Mouse (Mus musculus) brain, embryonic 14.5 days (tissue): ENCODE data around the gene Kifc1. TPM values are rescaled to one million over a fixed set of nuclear protein-coding genes. Genes with fewer than 3 reads are reported as not detected.
"Not testable (repeated sequence)": the region's sequence is repeated elsewhere in the genome, so short reads cannot be mapped to it uniquely, and the experiment has no call there.

Experiments
- DNase-seq: peaks from one replicate; pipeline ENCODE4 v3.0.0-alpha.2; 2011; ENCODE audit warnings: low read depth
- CTCF ChIP-seq: fragments of 200-500 bp; IDR thresholded peaks from 2 replicates; pipeline ENCODE4 v1.5.1; 2012; ENCODE audit warnings: inconsistent platforms, mild to moderate bottlenecking, moderate library complexity, borderline replicate concordance; ENCODE audit not compliant: insufficient read depth, insufficient read length; ENCODE audit errors: extremely low read depth
- POLR2A ChIP-seq: fragments of 200-500 bp; IDR thresholded peaks from 2 replicates; pipeline ENCODE4 v1.6.1; 2012; ENCODE audit warnings: mild to moderate bottlenecking, inconsistent platforms, borderline replicate concordance; ENCODE audit not compliant: poor library complexity, insufficient read depth, insufficient read length, severe bottlenecking; ENCODE audit errors: extremely low read depth
- polyA plus RNA-seq: library from polyadenylated mRNA; depleted of rRNA; stranded (reverse); fragments of >200 nt; gene quantifications from 2 replicates; pipeline ENCODE4 v1.2.3, GENCODE M21; 2012

Gene Kifc1
- polyA plus RNA-seq, 1 experiment: 18.5 TPM

GRCm38 (mm10) chr17:33909869-33910250, 19.4 kb upstream of the Kifc1 start:
- DNase-seq: no peak
- TF ChIP-seq POLR2A: no peak
- TF ChIP-seq CTCF: no peak

DNA sequence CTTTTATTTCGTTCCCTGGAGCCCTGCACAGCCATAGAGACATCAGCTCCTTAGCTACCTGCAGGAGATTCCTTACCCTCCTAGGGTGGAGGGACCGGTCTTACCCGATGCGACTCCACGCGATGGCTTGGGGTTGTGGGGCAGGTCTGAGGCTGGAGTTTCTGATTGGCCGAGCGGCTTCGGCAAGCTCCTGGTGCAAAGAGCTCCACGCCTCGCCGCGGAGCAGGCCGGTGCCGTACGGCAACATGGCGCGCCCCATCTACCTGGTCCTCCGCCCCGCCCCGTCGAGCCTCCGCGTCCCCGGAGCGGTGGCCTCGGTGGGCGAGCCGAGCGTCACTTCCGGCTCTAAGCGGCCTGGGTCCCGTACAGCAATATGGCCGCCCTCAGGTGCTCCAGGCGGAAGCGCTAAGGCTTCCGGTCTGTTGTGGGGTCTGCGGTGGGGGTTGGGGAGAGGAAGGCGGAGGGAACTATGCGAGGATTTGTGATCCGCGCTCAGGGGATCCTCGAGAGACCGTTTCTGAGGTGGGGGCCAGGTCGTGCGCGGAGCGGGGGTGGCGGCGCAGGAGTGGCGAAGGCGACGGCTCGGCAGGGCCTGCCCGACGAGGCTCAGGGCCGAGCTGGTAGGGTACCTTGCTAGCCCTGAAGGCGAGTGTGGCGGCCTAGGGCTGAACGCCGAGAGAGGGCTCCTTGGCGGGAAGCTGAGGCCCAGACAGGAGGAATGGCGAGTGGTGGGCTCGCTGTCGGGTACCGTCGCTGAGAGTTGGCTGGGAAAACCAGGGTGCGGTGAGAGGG, 18.8 kb upstream of the Kifc1 start, which contains the start of gene Daxx:
Gene Daxx (plus strand): TSS at position 338 of the 792 bp plus-strand sequence.
- peak; percentile 100 for DNase-seq
- TF ChIP-seq POLR2A (peak; percentile 61; the same call in 1 of the 2 replicates), CTCF (no peak)

DNA sequence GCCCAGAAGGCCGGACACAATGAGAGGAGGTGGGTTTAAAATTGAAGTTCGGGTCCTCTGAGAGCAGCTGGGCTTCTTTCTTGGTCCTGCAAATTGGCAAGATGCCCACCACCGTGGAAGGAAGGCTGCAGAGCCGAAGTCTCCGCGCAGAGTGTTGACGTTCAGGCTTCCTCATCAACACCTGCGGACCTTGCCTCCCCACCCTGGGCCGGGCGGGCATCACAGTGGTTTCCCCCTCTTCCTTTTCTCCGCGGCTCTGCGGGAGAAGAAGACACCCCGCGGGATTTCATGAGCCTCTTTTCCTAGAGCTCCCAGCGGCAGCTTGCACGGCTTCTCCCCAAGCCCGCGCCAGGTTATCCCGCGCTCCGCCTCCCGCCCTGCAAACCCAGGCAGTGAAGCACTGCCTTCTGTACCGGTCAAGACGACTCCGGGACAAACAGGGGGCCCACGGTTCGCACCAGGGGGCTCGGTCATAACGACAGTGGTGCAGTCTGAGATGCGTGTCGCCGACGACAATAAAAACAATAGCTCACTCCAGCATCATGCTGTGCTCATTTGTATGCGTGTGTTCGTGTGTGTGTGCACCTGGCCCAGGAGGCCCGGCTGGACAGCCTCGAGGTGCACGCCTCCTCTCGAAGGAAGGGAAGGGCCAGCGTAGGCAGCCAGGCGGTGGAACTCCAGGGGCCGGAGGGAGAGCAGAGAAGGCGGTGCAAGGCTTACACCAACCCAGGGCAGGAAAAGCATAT, 18.0 kb upstream of the Kifc1 start:
- TF ChIP-seq CTCF (no peak), POLR2A (no peak)

GRCm38 (mm10) chr17:33904835-33905234, 14.4 kb upstream of the Kifc1 start, which contains the start of gene Platr17:
Gene Platr17, plus strand, starts transcription at chr17:33905135.
- not testable (repeated sequence) for DNase-seq

More for the DNA sequence above, 18.0 kb upstream of the Kifc1 start:
- DNase-seq: peak; percentile 76

DNA sequence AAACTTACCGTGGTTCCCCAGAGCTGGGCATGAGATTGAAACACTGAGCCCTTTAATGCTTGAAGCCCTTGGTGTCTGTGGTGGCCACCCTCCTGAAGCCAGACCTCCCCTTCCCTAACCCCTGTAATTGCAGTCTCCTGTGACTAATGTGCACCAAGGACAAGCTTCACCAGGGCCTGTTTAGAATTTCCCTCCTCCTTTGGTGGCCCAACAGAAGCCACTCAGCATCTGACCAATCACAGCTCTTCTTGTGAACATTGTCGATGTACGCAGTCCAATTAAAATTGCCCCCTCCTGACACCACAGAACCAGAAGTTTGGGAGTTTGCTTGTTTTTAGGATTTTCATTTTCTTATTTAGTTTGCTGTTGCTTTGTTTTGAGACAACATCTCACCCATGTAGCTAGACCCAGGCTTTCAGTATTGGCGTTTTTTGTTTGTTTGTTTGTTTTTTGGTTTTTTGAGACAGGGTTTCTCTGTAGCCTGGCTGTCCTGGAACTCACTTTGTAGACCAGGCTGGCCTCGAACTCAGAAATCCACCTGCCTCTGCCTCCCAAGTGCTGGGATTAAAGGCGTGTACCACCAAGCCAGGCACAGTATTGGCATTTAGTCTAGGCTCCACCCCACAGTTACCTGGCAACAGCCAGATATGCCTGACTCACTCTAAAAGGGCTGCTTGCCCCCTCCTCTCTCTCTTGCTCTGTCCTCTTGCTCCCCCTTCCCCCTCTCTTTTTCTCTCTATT, 13.6 kb upstream of the Kifc1 start:
- not testable (repeated sequence) for DNase-seq

DNA sequence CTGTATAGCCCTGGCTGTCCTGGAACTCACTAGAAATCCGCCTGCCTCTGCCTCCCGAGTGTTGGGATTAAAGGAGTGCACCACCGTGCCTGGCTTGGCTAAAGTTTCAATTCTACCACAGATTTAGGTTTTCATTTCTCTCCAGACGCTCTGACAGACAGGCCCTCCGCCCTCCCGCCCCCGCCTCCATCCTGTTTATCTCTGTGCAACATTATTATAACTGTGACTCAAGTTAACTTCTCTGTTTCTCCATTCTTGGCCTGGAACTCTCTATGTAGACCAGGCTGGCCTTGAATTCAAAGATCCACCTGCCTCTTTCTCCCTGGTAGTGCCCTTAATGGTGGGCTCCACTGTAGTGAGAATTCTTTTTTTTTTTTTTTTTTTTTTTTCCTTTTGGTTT, 12.0 kb upstream of the Kifc1 start:
- TF ChIP-seq CTCF: no peak
- TF ChIP-seq POLR2A: no peak
- no peak for DNase-seq

GRCm38 (mm10) chr17:33902079-33902478, 11.6 kb upstream of the Kifc1 start:
- TF ChIP-seq POLR2A (no peak), CTCF (no peak)
- no peak for DNase-seq

DNA sequence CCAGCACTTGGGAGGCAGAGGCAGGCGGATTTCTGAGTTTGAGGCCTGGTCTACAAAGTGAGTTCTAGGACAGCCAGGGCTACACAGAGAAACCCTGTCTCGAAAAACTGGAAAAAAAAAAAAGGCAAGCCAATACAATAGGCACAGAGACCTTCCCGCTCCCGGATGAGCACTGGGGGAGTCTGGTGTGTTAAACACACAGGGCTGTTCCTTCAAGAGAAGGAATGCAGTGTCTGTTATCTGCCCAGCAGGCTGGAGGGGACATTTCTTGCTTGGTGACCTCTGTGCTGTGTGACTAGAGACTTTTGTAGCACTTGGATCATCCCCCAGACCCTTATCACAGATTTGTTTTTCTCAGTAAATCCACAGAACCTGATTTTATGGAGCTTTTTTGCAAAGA, 11.2 kb upstream of the Kifc1 start:
- TF ChIP-seq POLR2A: no peak
- no peak for TF ChIP-seq CTCF
- DNase-seq: no peak

- no peak for DNase-seq
- TF ChIP-seq POLR2A: no peak
- TF ChIP-seq CTCF: no peak
These were observed 10.5 kb upstream of the Kifc1 start for GRCm38 (mm10) chr17:33900989-33901314.

GRCm38 (mm10) chr17:33900281-33900988, 10.0 kb upstream of the Kifc1 start:
- TF ChIP-seq CTCF (no peak), POLR2A (no peak)
- DNase-seq: no peak

DNA sequence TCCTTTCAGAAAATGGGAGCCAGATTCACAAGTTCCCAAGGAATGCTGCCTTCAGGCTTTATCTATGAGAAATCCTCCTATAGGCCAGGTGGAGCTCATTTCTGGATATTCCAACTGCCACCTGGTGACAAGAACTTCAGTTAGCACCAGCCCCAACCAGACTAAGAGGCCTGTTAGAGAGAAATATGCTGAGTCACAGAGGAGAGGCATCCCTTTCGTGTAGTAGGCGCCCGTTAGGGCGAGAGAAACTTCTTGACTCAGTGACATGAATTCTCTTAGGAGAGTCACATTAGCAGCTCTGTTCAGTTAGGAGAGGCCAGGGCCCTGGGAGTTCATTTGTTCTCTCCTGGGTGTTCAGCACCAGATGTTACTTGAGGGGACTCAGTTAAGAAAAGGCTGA, 9.2 kb upstream of the Kifc1 start:
- no peak for DNase-seq
- TF ChIP-seq POLR2A (no peak), CTCF (no peak)

DNA sequence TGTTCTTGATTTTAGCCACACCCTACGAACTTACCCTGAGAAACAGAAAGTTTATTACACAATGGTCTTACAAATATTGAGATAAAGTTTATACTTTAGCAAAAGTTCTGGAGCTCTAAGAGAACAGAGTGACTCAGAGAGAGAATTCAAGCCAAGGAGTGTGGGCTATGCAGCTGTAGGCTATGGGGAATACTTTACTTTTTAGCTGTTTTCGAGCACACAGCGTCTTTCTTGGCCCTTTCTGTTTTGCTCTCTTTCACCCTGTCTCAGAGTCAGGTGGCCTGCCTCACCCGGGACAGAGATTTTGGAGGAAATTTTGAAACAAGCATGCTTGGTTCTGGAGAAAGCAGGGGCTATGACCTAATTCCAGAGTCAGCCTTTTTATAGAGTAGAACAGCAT, 7.7 kb upstream of the Kifc1 start:
- not testable (repeated sequence) for DNase-seq
